Mouse (Mus musculus) MEL (cell line): Measurements from ENCODE around the gene 4931406P16Rik. TPM values are rescaled to one million over a fixed set of nuclear protein-coding genes. Genes with fewer than 3 reads are reported as not detected.

Experiments
- DNase-seq: peaks from one replicate; pipeline ENCODE4 v3.0.0; 2011; ENCODE audit warnings: low read depth, low spot score
- H3K27ac ChIP-seq: 2 replicates; pipeline ENCODE4 v1.5.1; 2012; ENCODE audit warnings: low read depth, mild to moderate bottlenecking, control low read depth, low read length, moderate library complexity; ENCODE audit not compliant: control insufficient read depth
- H3K27me3 ChIP-seq, 2 experiments: fragments of 150-350 bp in 1 of 2; sonication (generic) in 1 of 2; 2 replicates each; pipeline ENCODE4 v1.6.1; 2012; ENCODE audit warnings: low read length in 2 of 2, mild to moderate bottlenecking in 2 of 2, improper control_type of control experiment in 1 of 2, moderate library complexity in 1 of 2; ENCODE audit not compliant: insufficient read depth in 2 of 2, control insufficient read depth in 1 of 2
- H3K36me3 ChIP-seq, 2 experiments: 2 replicates each; pipeline ENCODE4 v1.6.1; 2012 to 2014; ENCODE audit warnings: low read length in 2 of 2, improper control_type of control experiment in 1 of 2, inconsistent platforms in 1 of 2, mild to moderate bottlenecking in 1 of 2; ENCODE audit not compliant: insufficient read depth in 2 of 2, control insufficient read depth in 1 of 2
- H3K4me1 ChIP-seq, 2 experiments: fragments of 150-350 bp in 1 of 2; sonication (generic) in 1 of 2; 2 replicates each; pipeline ENCODE4 v1.6.1; 2012; ENCODE audit warnings: low read length in 2 of 2, improper control_type of control experiment in 1 of 2, mild to moderate bottlenecking in 1 of 2; ENCODE audit not compliant: insufficient read depth in 2 of 2, control insufficient read depth in 1 of 2
- H3K4me3 ChIP-seq, 2 experiments: fragments of 150-350 bp in 1 of 2; sonication (generic) in 1 of 2; 2 replicates each; pipeline ENCODE4 v1.5.1; 2012; ENCODE audit warnings: low read depth in 2 of 2, low read length in 2 of 2, mild to moderate bottlenecking in 2 of 2, moderate library complexity in 2 of 2, control low read depth in 1 of 2, improper control_type of control experiment in 1 of 2; ENCODE audit not compliant: control insufficient read depth in 1 of 2, insufficient read depth in 1 of 2
- H3K79me2 ChIP-seq: 2 replicates; pipeline ENCODE4 v1.6.1; 2012; ENCODE audit warnings: mild to moderate bottlenecking, low read length, moderate library complexity; ENCODE audit not compliant: control insufficient read depth, poor library complexity, insufficient read depth
- H3K9ac ChIP-seq: 2 replicates; pipeline ENCODE4 v1.6.1; 2012; ENCODE audit warnings: low read depth, mild to moderate bottlenecking, control low read depth, low read length, moderate library complexity; ENCODE audit not compliant: control insufficient read depth, poor library complexity, severe bottlenecking
- H3K9me3 ChIP-seq: fragments of 150-350 bp; sonication (generic); replicated peaks from 2 replicates; pipeline ENCODE4 v1.6.1; 2012; ENCODE audit warnings: mild to moderate bottlenecking, low read length, improper control_type of control experiment, moderate library complexity; ENCODE audit not compliant: insufficient read depth
- CHD1 ChIP-seq: IDR thresholded peaks from 2 replicates; pipeline ENCODE4 v1.6.1; 2012; ENCODE audit warnings: low read depth, mild to moderate bottlenecking, inconsistent platforms, low read length, improper control_type of control experiment
- CHD2 ChIP-seq: IDR thresholded peaks from 2 replicates; pipeline ENCODE4 v1.6.1; 2011; ENCODE audit warnings: low read length, improper control_type of control experiment
- CTCF ChIP-seq, 3 experiments: IDR thresholded peaks in 2 of 3; conservative IDR thresholded peaks in 1 of 3; 2 replicates each; pipeline ENCODE4 v1.5.1; 2011 to 2012; ENCODE audit warnings: low read length in 3 of 3, low read depth in 2 of 3, mild to moderate bottlenecking in 2 of 3, improper control_type of control experiment in 1 of 3, inconsistent platforms in 1 of 3, mixed read lengths in 1 of 3, moderate library complexity in 1 of 3; ENCODE audit not compliant: control insufficient read depth in 1 of 3, insufficient read depth in 1 of 3, poor library complexity in 1 of 3, severe bottlenecking in 1 of 3
- E2F4 ChIP-seq: IDR thresholded peaks from 2 replicates; pipeline ENCODE4 v1.6.1; 2011; ENCODE audit warnings: low read depth, low read length, improper control_type of control experiment, borderline replicate concordance
- ELF1 ChIP-seq: IDR thresholded peaks from 2 replicates; pipeline ENCODE4 v1.6.1; 2014; ENCODE audit warnings: low read depth, mild to moderate bottlenecking, inconsistent platforms, low read length, improper control_type of control experiment, moderate library complexity
- EP300 ChIP-seq, 2 experiments: IDR thresholded peaks; 2 replicates each; pipeline ENCODE4 v1.6.1; 2011; ENCODE audit warnings: improper control_type of control experiment in 2 of 2, low read length in 2 of 2, low read depth in 1 of 2, mild to moderate bottlenecking in 1 of 2
- ETS1 ChIP-seq: IDR thresholded peaks from 2 replicates; pipeline ENCODE4 v1.6.1; 2012; ENCODE audit warnings: low read depth, mild to moderate bottlenecking, inconsistent platforms, low read length, improper control_type of control experiment, moderate library complexity
- GABPA ChIP-seq: IDR thresholded peaks from 2 replicates; pipeline ENCODE4 v1.6.1; 2012; ENCODE audit warnings: low read depth, mild to moderate bottlenecking, inconsistent platforms, low read length, improper control_type of control experiment, moderate library complexity
- GATA1 ChIP-seq: IDR thresholded peaks from 2 replicates; pipeline ENCODE4 v1.6.1; 2011; ENCODE audit warnings: low read depth, low read length, improper control_type of control experiment
- HCFC1 ChIP-seq: IDR thresholded peaks from 2 replicates; pipeline ENCODE4 v1.6.1; 2012; ENCODE audit warnings: low read depth, mild to moderate bottlenecking, inconsistent platforms, low read length, improper control_type of control experiment, moderate library complexity
- JUND ChIP-seq: IDR thresholded peaks from 2 replicates; pipeline ENCODE4 v1.6.1; 2011; ENCODE audit warnings: low read depth, mild to moderate bottlenecking, improper control_type of control experiment, low read length
- KAT2A ChIP-seq: conservative IDR thresholded peaks from 2 replicates; pipeline ENCODE4 v1.6.1; 2012; ENCODE audit warnings: low read depth, low read length, improper control_type of control experiment, inconsistent platforms
- MAFK ChIP-seq: IDR thresholded peaks from 2 replicates; pipeline ENCODE4 v1.6.1; 2011; ENCODE audit warnings: low read depth, mild to moderate bottlenecking, low read length, improper control_type of control experiment, borderline replicate concordance
- MAX ChIP-seq: IDR thresholded peaks from 2 replicates; pipeline ENCODE4 v1.6.1; 2011; ENCODE audit warnings: low read length, improper control_type of control experiment
- MAZ ChIP-seq: IDR thresholded peaks from 2 replicates; pipeline ENCODE4 v1.6.1; 2012; ENCODE audit warnings: low read depth, mild to moderate bottlenecking, inconsistent platforms, low read length, improper control_type of control experiment
- MEF2A ChIP-seq: IDR thresholded peaks from 2 replicates; pipeline ENCODE4 v1.6.1; 2014; ENCODE audit warnings: low read depth, mild to moderate bottlenecking, inconsistent platforms, low read length, improper control_type of control experiment; ENCODE audit not compliant: poor library complexity, insufficient replicate concordance, severe bottlenecking; ENCODE audit errors: extremely low read depth
- MXI1 ChIP-seq: IDR thresholded peaks from 2 replicates; pipeline ENCODE4 v1.6.1; 2011; ENCODE audit warnings: mild to moderate bottlenecking, low read depth, low read length, improper control_type of control experiment
- MYB ChIP-seq: IDR thresholded peaks from 2 replicates; pipeline ENCODE4 v1.6.1; 2011; ENCODE audit warnings: mild to moderate bottlenecking, low read depth, low read length, improper control_type of control experiment
- MYC ChIP-seq: IDR thresholded peaks from 2 replicates; pipeline ENCODE4 v1.6.1; 2011; ENCODE audit warnings: low read depth, mild to moderate bottlenecking, low read length, improper control_type of control experiment, moderate library complexity
- NELFE ChIP-seq: IDR thresholded peaks from 2 replicates; pipeline ENCODE4 v1.6.1; 2011; ENCODE audit warnings: low read depth, low read length, improper control_type of control experiment
- NRF1 ChIP-seq: IDR thresholded peaks from 2 replicates; pipeline ENCODE4 v1.6.1; 2014; ENCODE audit warnings: low read depth, mild to moderate bottlenecking, inconsistent platforms, low read length, improper control_type of control experiment, moderate library complexity; ENCODE audit not compliant: poor library complexity, insufficient read depth, severe bottlenecking
- POLR2A ChIP-seq, 2 experiments: IDR thresholded peaks; 2 replicates each; pipeline ENCODE4 v1.6.1; 2011 to 2012; ENCODE audit warnings: low read length in 2 of 2, mild to moderate bottlenecking in 2 of 2, control low read depth in 1 of 2, improper control_type of control experiment in 1 of 2, low read depth in 1 of 2, moderate library complexity in 1 of 2; ENCODE audit not compliant: control insufficient read depth in 1 of 2, insufficient read depth in 1 of 2, poor library complexity in 1 of 2
- POLR2AphosphoS2 ChIP-seq: IDR thresholded peaks from 2 replicates; pipeline ENCODE4 v1.6.1; 2011; ENCODE audit warnings: low read length, improper control_type of control experiment
- POLR2AphosphoS5 ChIP-seq: IDR thresholded peaks from 2 replicates; pipeline ENCODE4 v1.6.1; 2012; ENCODE audit warnings: low read depth, borderline replicate concordance, mild to moderate bottlenecking, inconsistent platforms, low read length, moderate library complexity, mixed read lengths
- RAD21 ChIP-seq: IDR thresholded peaks from 2 replicates; pipeline ENCODE4 v1.6.1; 2011; ENCODE audit warnings: mild to moderate bottlenecking, low read depth, low read length, improper control_type of control experiment
- RCOR1 ChIP-seq: IDR thresholded peaks from 2 replicates; pipeline ENCODE4 v1.6.1; 2012; ENCODE audit warnings: low read depth, mild to moderate bottlenecking, inconsistent platforms, low read length, improper control_type of control experiment
- SIN3A ChIP-seq: IDR thresholded peaks from 2 replicates; pipeline ENCODE4 v1.6.1; 2012; ENCODE audit warnings: low read length, improper control_type of control experiment, inconsistent platforms
- SMC3 ChIP-seq: IDR thresholded peaks from 2 replicates; pipeline ENCODE4 v1.6.1; 2011; ENCODE audit warnings: low read depth, low read length, improper control_type of control experiment
- TAL1 ChIP-seq: IDR thresholded peaks from 2 replicates; pipeline ENCODE4 v1.6.1; 2012; ENCODE audit warnings: mild to moderate bottlenecking, inconsistent platforms, low read length, moderate library complexity, mixed read lengths
- TBP ChIP-seq: IDR thresholded peaks from 2 replicates; pipeline ENCODE4 v1.8.0; 2011; ENCODE audit warnings: low read depth, low read length, improper control_type of control experiment
- TCF12 ChIP-seq: IDR thresholded peaks from 2 replicates; pipeline ENCODE4 v1.6.1; 2014; ENCODE audit warnings: low read depth, mild to moderate bottlenecking, inconsistent platforms, low read length, improper control_type of control experiment, moderate library complexity
- USF1 ChIP-seq: IDR thresholded peaks from 2 replicates; pipeline ENCODE4 v1.6.1; 2014; ENCODE audit warnings: low read depth, mild to moderate bottlenecking, inconsistent platforms, low read length, improper control_type of control experiment, moderate library complexity
- USF2 ChIP-seq, 2 experiments: IDR thresholded peaks; 2 replicates each; pipeline ENCODE4 v1.6.1; 2011 to 2012; ENCODE audit warnings: improper control_type of control experiment in 2 of 2, low read length in 2 of 2, borderline replicate concordance in 1 of 2, inconsistent platforms in 1 of 2, low read depth in 1 of 2, mild to moderate bottlenecking in 1 of 2; ENCODE audit not compliant: insufficient read depth in 1 of 2
- ZC3H11A ChIP-seq: IDR thresholded peaks from 2 replicates; pipeline ENCODE4 v1.6.1; 2012; ENCODE audit warnings: low read depth, mild to moderate bottlenecking, inconsistent platforms, low read length, improper control_type of control experiment
- ZKSCAN1 ChIP-seq: IDR thresholded peaks from 2 replicates; pipeline ENCODE4 v1.6.1; 2012; ENCODE audit warnings: low read depth, mild to moderate bottlenecking, inconsistent platforms, low read length, improper control_type of control experiment, moderate library complexity
- ZMIZ1 ChIP-seq: IDR thresholded peaks from 2 replicates; pipeline ENCODE4 v1.6.1; 2012; ENCODE audit warnings: low read depth, mild to moderate bottlenecking, inconsistent platforms, low read length, improper control_type of control experiment, moderate library complexity
- ZNF384 ChIP-seq: IDR thresholded peaks from 2 replicates; pipeline ENCODE4 v1.6.1; 2012; ENCODE audit warnings: low read depth, mild to moderate bottlenecking, inconsistent platforms, low read length, improper control_type of control experiment
- polyA plus RNA-seq, 2 experiments: library from polyadenylated mRNA; stranded (reverse) in 1 of 2; unstranded in 1 of 2; fragments of >175 nt in 1 of 2; fragments of >200 nt in 1 of 2; gene quantifications; 2 replicates each; pipeline versions ENCODE4 v1.2.1 to v1.2.4; 2012; ENCODE audit warnings: low replicate concordance in 2 of 2, low read depth in 1 of 2; ENCODE audit not compliant: insufficient read length in 2 of 2, insufficient read depth in 1 of 2, missing spikeins in 1 of 2
- total RNA-seq: library from RNA; depleted of rRNA; stranded (reverse); fragments of 300-350 nt; gene quantifications from 2 replicates; pipeline ENCODE4 v1.2.3, GENCODE M21; 2012; rRNA removed

The 4931406P16Rik gene
- total RNA-seq = 7.8 and 9.5 TPM in 2 replicates
- polyA plus RNA-seq = 10 to 100 TPM in 1 of 2 experiments, not detected in 1; 18.0 TPM

GRCm38 (mm10) chr7:34313443-34313875, at the start of gene 4931406P16Rik:
4931406P16Rik (minus strand) TSS chr7:34313551.
- H3K4me1 ChIP-seq = peaks cover 6% of the 10 kb centered on the region in 2 experiments; a peak in 3 of 4 replicates
- peak within 1 kb of the TSS; percentile 21 for H3K27ac ChIP-seq
- no peaks in the 10 kb centered on the region for H3K9me3 ChIP-seq
- peak; percentile 83 for DNase-seq
- peaks cover 3% of the 10 kb centered on the region; the same call in 1 of the 2 replicates for H3K79me2 ChIP-seq
- H3K36me3 ChIP-seq = peaks cover 0 to 8% of the 10 kb centered on the region in 2 experiments; a peak in 2 of 4 replicates
- H3K27me3 ChIP-seq = no peaks in the 10 kb centered on the region
- H3K4me3 ChIP-seq = peak within 1 kb of the TSS; percentile 61 to 89
- H3K9ac ChIP-seq = peak within 1 kb of the TSS; percentile 72
- TF ChIP-seq SMC3 = no peak
- no peak for TF ChIP-seq USF2 (IDR thresholded peaks at IDR 0.05; ENCODE audit: borderline replicate concordance in 1 of 2, insufficient read depth in 1 of 2, low read depth in 1 of 2, low read length in 2 of 2)
- TF ChIP-seq CTCF (IDR thresholded peaks at IDR 0.05 in 2 of 3, conservative IDR thresholded peaks at IDR 0.05 in 1 of 3; ENCODE audit: control insufficient read depth in 1 of 3, insufficient read depth in 1 of 3, low read depth in 2 of 3, low read length in 3 of 3, poor library complexity in 1 of 3, severe bottlenecking in 1 of 3) = no peak
- TF ChIP-seq MAFK = no peak
- peak; percentile 71 for TF ChIP-seq HCFC1
- no peak; the same call in 1 of the 2 replicates for TF ChIP-seq MXI1
- TF ChIP-seq CHD2 = no peak
- TF ChIP-seq ZKSCAN1 = no peak
- TF ChIP-seq ETS1 = 0 out of 2 replicates have a peak, but pooled peaks have one; percentile 37
- peak; percentile 54; the same call in 1 of the 2 replicates for TF ChIP-seq SIN3A
- no peak for TF ChIP-seq JUND
- TF ChIP-seq TCF12 = no peak
- TF ChIP-seq RCOR1 = no peak
- no peak for TF ChIP-seq KAT2A
- TF ChIP-seq POLR2AphosphoS2 = 0 out of 2 replicates have a peak, but pooled peaks have one; percentile 35
- no peak for TF ChIP-seq USF1
- peak; percentile 83; the same call in 1 of the 2 replicates for TF ChIP-seq MAZ
- TF ChIP-seq NRF1 = no peak
- TF ChIP-seq POLR2AphosphoS5 = no peak
- TF ChIP-seq EP300 (IDR thresholded peaks at IDR 0.05; ENCODE audit: low read depth in 1 of 2, low read length in 2 of 2) = 0 out of 4 replicates have a peak, but pooled peaks of 1 of the 2 experiments have one; percentile 11
- TF ChIP-seq CHD1 = no peak
- no peak for TF ChIP-seq E2F4
- 0 out of 2 replicates have a peak, but pooled peaks have one; percentile 42 for TF ChIP-seq ZMIZ1
- no peak for TF ChIP-seq MEF2A
- no peak for TF ChIP-seq TAL1
- TF ChIP-seq NELFE = peak; percentile 65
- peak; percentile 70; the same call in 1 of the 2 replicates for TF ChIP-seq MAX
- peak; percentile 68 to 85; a peak in 2 of 4 replicates for TF ChIP-seq POLR2A (IDR thresholded peaks at IDR 0.05; ENCODE audit: control insufficient read depth in 1 of 2, insufficient read depth in 1 of 2, low read depth in 1 of 2, low read length in 2 of 2, poor library complexity in 1 of 2)
- TF ChIP-seq ZC3H11A = no peak
- TF ChIP-seq ELF1 = peak; percentile 41; the same call in 1 of the 2 replicates
- TF ChIP-seq RAD21 = no peak
- no peak for TF ChIP-seq GABPA
- no peak for TF ChIP-seq TBP
- no peak for TF ChIP-seq MYC
- no peak for TF ChIP-seq GATA1
- TF ChIP-seq MYB = no peak
- no peak for TF ChIP-seq ZNF384
